In genomic region chr1:133168318-133169060, GRCm38 (mm10) we compare ENCODE assay signal across 11 mouse cellular contexts. TPM values are rescaled to one million over a fixed set of nuclear protein-coding genes. Genes with fewer than 3 reads are reported as not detected.
DNase-seq lines count a peak whose midpoint lies in the region; ATAC-seq and TF ChIP-seq lines count a peak whose summit lies in the region.
"Had no signal": no experiment of that assay in that cellular context is flagged by ENCODE, and none has a peak within 500 bp of the region (broad histone marks: within the 10 kb centered on the region; RNA-seq: fewer than 3 reads in every experiment).

No protein-coding gene starts in this region.

- WGBS in hindbrain, embryonic 11.5 days: 43% methylated on average over 19 of the region's 19 CpGs
- 40% methylated on average over 19 of the region's 19 CpGs for WGBS in hindbrain, postnatal 0 days

- H3K27me3 ChIP-seq in hindbrain, embryonic 11.5 days (ENCODE audit: control insufficient read depth, insufficient read depth, low read length): peaks cover 15% of the 10 kb centered on the region; the same call in 1 of the 2 replicates
- H3K27me3 ChIP-seq in hindbrain, postnatal 0 days (ENCODE audit: insufficient read depth, low read length): no peaks in the 10 kb centered on the region
- no peaks in the 10 kb centered on the region for H3K27me3 ChIP-seq in MEL (ENCODE audit: control insufficient read depth in 1 of 2, insufficient read depth in 2 of 2, low read length in 2 of 2)

- peaks cover 3% of the 10 kb centered on the region for H3K4me1 ChIP-seq in hindbrain, embryonic 11.5 days (replicated peaks; ENCODE audit: control insufficient read depth, insufficient read depth, low read length)
- H3K4me1 ChIP-seq in hindbrain, postnatal 0 days (ENCODE audit: insufficient read depth, low read length): peaks cover 7% of the 10 kb centered on the region
- H3K4me1 ChIP-seq in MEL (ENCODE audit: control insufficient read depth in 1 of 2, insufficient read depth in 2 of 2, low read length in 2 of 2): peaks cover 0 to under 1% of the 10 kb centered on the region in 2 experiments; a peak in 2 of 4 replicates

- no peak overlapping the region for H3K4me3 ChIP-seq in hindbrain, embryonic 11.5 days (ENCODE audit: low read depth, low read length)
- H3K4me3 ChIP-seq in hindbrain, postnatal 0 days (ENCODE audit: low read length): no peak overlapping the region
- H3K4me3 ChIP-seq in MEL (ENCODE audit: control insufficient read depth in 1 of 2, insufficient read depth in 1 of 2, low read depth in 2 of 2, low read length in 2 of 2): no peak overlapping the region
- no peak overlapping the region for H3K4me3 ChIP-seq in gastrocnemius, adult 2 months
- H3K4me3 ChIP-seq: layer of hippocampus, adult 2 months; lung, embryonic 15.5 days had no signal

- TF ChIP-seq RAD21 in MEL (IDR thresholded peaks at IDR 0.05; ENCODE audit: low read depth, low read length): no peak

- peaks cover 3% of the 10 kb centered on the region; the same call in 1 of the 2 replicates for H3K79me2 ChIP-seq in MEL (ENCODE audit: control insufficient read depth, insufficient read depth, low read length, poor library complexity)

- TF ChIP-seq CTCF in hindbrain, postnatal 0 days (IDR thresholded peaks at IDR 0.05; ENCODE audit: low read depth): no peak
- TF ChIP-seq CTCF in MEL (IDR thresholded peaks at IDR 0.05 in 2 of 3, conservative IDR thresholded peaks at IDR 0.05 in 1 of 3; ENCODE audit: control insufficient read depth in 1 of 3, insufficient read depth in 1 of 3, low read depth in 2 of 3, low read length in 3 of 3, poor library complexity in 1 of 3, severe bottlenecking in 1 of 3): no peak
- TF ChIP-seq CTCF in gastrocnemius, adult 2 months (IDR thresholded peaks at IDR 0.05): no peak

- H3K27ac ChIP-seq in hindbrain, embryonic 11.5 days (ENCODE audit: low read depth, low read length): no peak overlapping the region
- H3K27ac ChIP-seq in hindbrain, postnatal 0 days: no peak overlapping the region
- no peak overlapping the region for H3K27ac ChIP-seq in MEL (ENCODE audit: control insufficient read depth, low read depth, low read length)
- H3K27ac ChIP-seq in gastrocnemius, adult 2 months: no peak overlapping the region
- H3K27ac ChIP-seq: layer of hippocampus, adult 2 months; lung, embryonic 15.5 days had no signal

- no peak overlapping the region for H3K4me2 ChIP-seq in hindbrain, embryonic 11.5 days (replicated peaks; ENCODE audit: low read depth, low read length)
- no peak overlapping the region for H3K4me2 ChIP-seq in hindbrain, postnatal 0 days (ENCODE audit: low read depth, low read length)
- H3K4me2 ChIP-seq: lung, embryonic 15.5 days had no signal

- ATAC-seq in hindbrain, embryonic 11.5 days (ENCODE audit: low FRiP score): no peak
- ATAC-seq in hindbrain, postnatal 0 days: no peak

- no peaks in the 10 kb centered on the region for H3K36me3 ChIP-seq in hindbrain, embryonic 11.5 days (ENCODE audit: control insufficient read depth, insufficient read depth, low read length)
- no peaks in the 10 kb centered on the region for H3K36me3 ChIP-seq in hindbrain, postnatal 0 days (ENCODE audit: insufficient read depth, low read length)
- H3K36me3 ChIP-seq in MEL (ENCODE audit: control insufficient read depth in 1 of 2, insufficient read depth in 2 of 2, low read length in 2 of 2): peaks cover 0 to 3% of the 10 kb centered on the region in 2 experiments; a peak in 1 of 4 replicates
- H3K36me3 ChIP-seq: lung, embryonic 15.5 days had no signal

- intact Hi-C loops in gastrocnemius, adult 2 months (cut with DNase I): no loop called here

- no peak for TF ChIP-seq POLR2A in MEL (IDR thresholded peaks at IDR 0.05; ENCODE audit: control insufficient read depth in 1 of 2, insufficient read depth in 1 of 2, low read depth in 1 of 2, low read length in 2 of 2, poor library complexity in 1 of 2)

- peak; percentile 35 for DNase-seq in hindbrain, embryonic 11.5 days (ENCODE audit: low spot score)
- DNase-seq in hindbrain, postnatal 0 days (ENCODE audit: low spot score): no peak
- DNase-seq in A20 (ENCODE audit: low read depth, low spot score) (peak; percentile 66), MEL (ENCODE audit: low read depth, low spot score) (peak; percentile 66), liver (peak; percentile 47)
- no peak for DNase-seq in urinary bladder, adult 2 months (ENCODE audit: low spot score)
- DNase-seq in gastrocnemius, postnatal 10 days: no peak
- DNase-seq in gastrocnemius, adult 2 months: no peak
- DNase-seq: spleen, adult 18-20 months had no signal

- H3K9me3 ChIP-seq in hindbrain, embryonic 11.5 days (ENCODE audit: control insufficient read depth, low read length): no peaks in the 10 kb centered on the region
- H3K9me3 ChIP-seq in hindbrain, postnatal 0 days (ENCODE audit: low read length): no peaks in the 10 kb centered on the region
- no peaks in the 10 kb centered on the region for H3K9me3 ChIP-seq in MEL (replicated peaks; ENCODE audit: insufficient read depth, low read length)
- H3K9me3 ChIP-seq: lung, embryonic 15.5 days had no signal

- no peak for TF ChIP-seq EP300 in MEL (IDR thresholded peaks at IDR 0.05; ENCODE audit: low read depth in 1 of 2, low read length in 2 of 2)

- H3K9ac ChIP-seq in hindbrain, embryonic 11.5 days (ENCODE audit: low read depth, low read length): no peak overlapping the region
- no peak overlapping the region for H3K9ac ChIP-seq in hindbrain, postnatal 0 days (replicated peaks; ENCODE audit: low read length)
- no peak overlapping the region for H3K9ac ChIP-seq in MEL (ENCODE audit: control insufficient read depth, low read depth, low read length, poor library complexity, severe bottlenecking)
- H3K9ac ChIP-seq: lung, embryonic 15.5 days had no signal

TF ChIP-seq in MEL, 35 proteins besides CTCF, POLR2A, EP300 and RAD21:
- TF ChIP-seq GATA1 (IDR thresholded peaks at IDR 0.05; ENCODE audit: low read depth, low read length) (no peak), MAX (IDR thresholded peaks at IDR 0.05; ENCODE audit: low read length) (no peak), POLR2AphosphoS5 (IDR thresholded peaks at IDR 0.05; ENCODE audit: borderline replicate concordance, low read depth, low read length) (no peak), RCOR1 (IDR thresholded peaks at IDR 0.05; ENCODE audit: low read depth, low read length) (no peak), POLR2AphosphoS2 (IDR thresholded peaks at IDR 0.05; ENCODE audit: low read length) (no peak), ETS1 (IDR thresholded peaks at IDR 0.05; ENCODE audit: low read depth, low read length) (no peak), NELFE (IDR thresholded peaks at IDR 0.05; ENCODE audit: low read depth, low read length) (no peak), TAL1 (IDR thresholded peaks at IDR 0.05; ENCODE audit: low read length) (no peak), BHLHE40 (IDR thresholded peaks at IDR 0.05; ENCODE audit: borderline replicate concordance, low read depth, low read length) (no peak), JUND (IDR thresholded peaks at IDR 0.05; ENCODE audit: low read depth, low read length) (no peak), ZC3H11A (IDR thresholded peaks at IDR 0.05; ENCODE audit: low read depth, low read length) (no peak), ZNF384 (IDR thresholded peaks at IDR 0.05; ENCODE audit: low read depth, low read length) (no peak), CHD1 (IDR thresholded peaks at IDR 0.05; ENCODE audit: low read depth, low read length) (no peak), SMC3 (IDR thresholded peaks at IDR 0.05; ENCODE audit: low read depth, low read length) (no peak), MAZ (IDR thresholded peaks at IDR 0.05; ENCODE audit: low read depth, low read length) (no peak), CHD2 (IDR thresholded peaks at IDR 0.05; ENCODE audit: low read length) (no peak), MYB (IDR thresholded peaks at IDR 0.05; ENCODE audit: low read depth, low read length) (no peak), MAFK (IDR thresholded peaks at IDR 0.05; ENCODE audit: borderline replicate concordance, low read depth, low read length) (no peak), USF2 (IDR thresholded peaks at IDR 0.05; ENCODE audit: borderline replicate concordance in 1 of 2, insufficient read depth in 1 of 2, low read depth in 1 of 2, low read length in 2 of 2) (no peak), TBP (IDR thresholded peaks at IDR 0.05; ENCODE audit: low read depth, low read length) (no peak)

RNA-seq across cellular contexts. Expression of gene Plekha6, which starts 4.5 kb away (rescaled TPM):
- 14.6 and 22.1 TPM in 2 replicates for polyA plus RNA-seq in hindbrain, embryonic 11.5 days (2014; fragmentation: Nextera tagmentation; extraction: Ambion mirVana)
- 41.0 and 44.1 TPM in 2 replicates for total RNA-seq in hindbrain, postnatal 0 days (2014; rRNA removed)
- 9.7 TPM in 2 replicates for polyA plus RNA-seq in hindbrain, postnatal 0 days (2015; fragmentation: Nextera tagmentation; extraction: Ambion mirVana)
- total RNA-seq in MEL (2012; rRNA removed): 11.8 and 14.5 TPM in 2 replicates
- 10 to 100 TPM in 1 of 2 experiments, not detected in 1; 28.5 TPM for polyA plus RNA-seq in MEL (2012; ENCODE audit: insufficient read depth in 1 of 2, insufficient read length in 2 of 2, low read depth in 1 of 2, low replicate concordance in 2 of 2, missing spikeins in 1 of 2)
- 81.1 and 94.9 TPM in 2 replicates for polyA plus RNA-seq in urinary bladder, adult 2 months (2012; rRNA removed)
- 10 to 100 TPM; 17.2 to 23.3 TPM for total RNA-seq in gastrocnemius, postnatal 10 days (2021)
- 10 to 100 TPM in 1 of 2 experiments, 1 to 10 TPM in 1; 7.4 to 12.5 TPM for total RNA-seq in gastrocnemius, adult 2 months (2021)

RNA-seq across cellular contexts. Expression of gene Ppp1r15b, which starts 37.5 kb away (rescaled TPM):
- polyA plus RNA-seq in hindbrain, embryonic 11.5 days (2014; fragmentation: Nextera tagmentation; extraction: Ambion mirVana): 37.8 and 48.7 TPM in 2 replicates
- 37.4 and 46.9 TPM in 2 replicates for total RNA-seq in hindbrain, postnatal 0 days (2014; rRNA removed)
- 15.9 and 17.0 TPM in 2 replicates for polyA plus RNA-seq in hindbrain, postnatal 0 days (2015; fragmentation: Nextera tagmentation; extraction: Ambion mirVana)
- 53.1 and 60.9 TPM in 2 replicates for total RNA-seq in MEL (2012; rRNA removed)
- polyA plus RNA-seq in MEL (2012; ENCODE audit: insufficient read depth in 1 of 2, insufficient read length in 2 of 2, low read depth in 1 of 2, low replicate concordance in 2 of 2, missing spikeins in 1 of 2): 10 to 100 TPM in 1 of 2 experiments, not detected in 1; 56.3 TPM
- polyA plus RNA-seq in urinary bladder, adult 2 months (2012; rRNA removed): 30.5 and 30.9 TPM in 2 replicates
- total RNA-seq in gastrocnemius, postnatal 10 days (2021): 10 to 100 TPM; 28.6 to 36.3 TPM
- 10 to 100 TPM; 16.4 to 18.6 TPM for total RNA-seq in gastrocnemius, adult 2 months (2021)

Comparison
In these comparisons a context has a peak if more than half of its experiments do, and no peak if none do; other contexts are left out.
1. DNase-seq: peak in hindbrain, embryonic 11.5 days (single experiment), A20 (single experiment), MEL (single experiment) and liver (single experiment); none in hindbrain, postnatal 0 days (single experiment), urinary bladder, adult 2 months (single experiment), gastrocnemius, postnatal 10 days (single experiment) and gastrocnemius, adult 2 months (single experiment).